Comparison of ENCODE assay signal across 7 mouse cellular contexts in genomic region chr6:70823277-70823676, GRCm38 (mm10). TPM values are rescaled to one million over a fixed set of nuclear protein-coding genes. Genes with fewer than 3 reads are reported as not detected.
A peak's percentile ranks its signal among the peaks of the same experiment; 100 is the strongest.
DNase-seq lines count a peak whose midpoint lies in the region; ATAC-seq and TF ChIP-seq lines count a peak whose summit lies in the region.
"Not testable (repeated sequence)": the region's sequence is repeated elsewhere in the genome, so short reads cannot be mapped to it uniquely, and the experiment has no call there.

No protein-coding gene starts in this region.

- not testable (repeated sequence) for TF ChIP-seq POLR2A in MEL (IDR thresholded peaks at IDR 0.05; ENCODE audit: control insufficient read depth in 1 of 2, insufficient read depth in 1 of 2, low read depth in 1 of 2, low read length in 2 of 2, poor library complexity in 1 of 2); thymus, adult 2 months (IDR thresholded peaks at IDR 0.05; ENCODE audit: control insufficient read depth, extremely low read depth, insufficient read depth, low read length, poor library complexity)

- not testable (repeated sequence) for ATAC-seq in heart, embryonic 13.5 days (ENCODE audit: extremely low read depth, insufficient number of reproducible peaks, low FRiP score, low TSS enrichment); liver, embryonic 12.5 days

- H3K79me2 ChIP-seq in MEL (ENCODE audit: control insufficient read depth, insufficient read depth, low read length, poor library complexity): not testable (repeated sequence)

- peak; percentile 9 for DNase-seq in CD4-positive helper T cell, adult 2 months (ENCODE audit: low read depth, low spot score)
- DNase-seq in MEL (ENCODE audit: low read depth, low spot score); thymus, adult 2 months: not testable (repeated sequence)
- DNase-seq in heart, embryonic 10.5 days (ENCODE audit: low spot score): peak; percentile 51
- DNase-seq in induced T-regulatory cell, adult 2 months (ENCODE audit: low read depth): peak; percentile 36

- H3K27ac ChIP-seq in MEL (ENCODE audit: control insufficient read depth, low read depth, low read length); liver, embryonic 12.5 days: not testable (repeated sequence)
- H3K27ac ChIP-seq in heart, embryonic 10.5 days: 0 out of 2 replicates have a peak overlapping the region, but pooled peaks have one; percentile 42
- peak overlapping the region; percentile 78 for H3K27ac ChIP-seq in heart, embryonic 13.5 days (replicated peaks)
- peak overlapping the region; percentile 81 for H3K27ac ChIP-seq in thymus, adult 2 months (ENCODE audit: control insufficient read depth, insufficient read depth, low read length)

- not testable (repeated sequence) for H3K9ac ChIP-seq in MEL (ENCODE audit: control insufficient read depth, low read depth, low read length, poor library complexity, severe bottlenecking); heart, embryonic 13.5 days; liver, embryonic 12.5 days

- TF ChIP-seq CTCF in MEL (IDR thresholded peaks at IDR 0.05 in 2 of 3, conservative IDR thresholded peaks at IDR 0.05 in 1 of 3; ENCODE audit: control insufficient read depth in 1 of 3, insufficient read depth in 1 of 3, low read depth in 2 of 3, low read length in 3 of 3, poor library complexity in 1 of 3, severe bottlenecking in 1 of 3); thymus, adult 2 months (IDR thresholded peaks at IDR 0.05; ENCODE audit: borderline replicate concordance, control insufficient read depth, extremely low read depth, insufficient read depth, low read length, poor library complexity): not testable (repeated sequence)

- not testable (repeated sequence) for H3K36me3 ChIP-seq in MEL (ENCODE audit: control insufficient read depth in 1 of 2, insufficient read depth in 2 of 2, low read length in 2 of 2); heart, embryonic 10.5 days; heart, embryonic 13.5 days; liver, embryonic 12.5 days; thymus, adult 2 months (ENCODE audit: control insufficient read depth, insufficient read depth, low read length)

- H3K9me3 ChIP-seq in MEL (replicated peaks; ENCODE audit: insufficient read depth, low read length); heart, embryonic 10.5 days; heart, embryonic 13.5 days; liver, embryonic 12.5 days (replicated peaks): not testable (repeated sequence)

- not testable (repeated sequence) for TF ChIP-seq RAD21 in MEL (IDR thresholded peaks at IDR 0.05; ENCODE audit: low read depth, low read length)

- not testable (repeated sequence) for H3K4me3 ChIP-seq in MEL (ENCODE audit: control insufficient read depth in 1 of 2, insufficient read depth in 1 of 2, low read depth in 2 of 2, low read length in 2 of 2); heart, embryonic 10.5 days; heart, embryonic 13.5 days; liver, embryonic 12.5 days; thymus, adult 2 months (ENCODE audit: control insufficient read depth, insufficient read depth, low read length)

- TF ChIP-seq EP300 in MEL (IDR thresholded peaks at IDR 0.05; ENCODE audit: low read depth in 1 of 2, low read length in 2 of 2): not testable (repeated sequence)

- not testable (repeated sequence) for H3K27me3 ChIP-seq in MEL (ENCODE audit: control insufficient read depth in 1 of 2, insufficient read depth in 2 of 2, low read length in 2 of 2); heart, embryonic 10.5 days (ENCODE audit: insufficient read depth, poor library complexity, severe bottlenecking); heart, embryonic 13.5 days (replicated peaks); liver, embryonic 12.5 days (replicated peaks); thymus, adult 2 months (ENCODE audit: control insufficient read depth, insufficient read depth, low read length)

- 77% methylated on average over 4 of the region's 4 CpGs for WGBS in heart, embryonic 10.5 days
- WGBS in heart, embryonic 13.5 days: 78% methylated on average over 4 of the region's 4 CpGs
- 87% methylated on average over 4 of the region's 4 CpGs for WGBS in liver, embryonic 12.5 days (ENCODE audit: insufficient replicate concordance)
- WGBS in thymus, adult 2 months: 88% methylated on average over 4 of the region's 4 CpGs

- not testable (repeated sequence) for H3K4me2 ChIP-seq in heart, embryonic 13.5 days
- H3K4me2 ChIP-seq in liver, embryonic 12.5 days: 0 out of 2 replicates have a peak overlapping the region, but pooled peaks have one; percentile 89

- H3K4me1 ChIP-seq in MEL (ENCODE audit: control insufficient read depth in 1 of 2, insufficient read depth in 2 of 2, low read length in 2 of 2): peaks cover 9 to 11% of the 10 kb centered on the region in 2 experiments
- H3K4me1 ChIP-seq in heart, embryonic 10.5 days: peaks cover 17% of the 10 kb centered on the region
- peaks cover 32% of the 10 kb centered on the region for H3K4me1 ChIP-seq in heart, embryonic 13.5 days
- H3K4me1 ChIP-seq in liver, embryonic 12.5 days: peaks cover 34% of the 10 kb centered on the region
- H3K4me1 ChIP-seq in thymus, adult 2 months (replicated peaks; ENCODE audit: control insufficient read depth, insufficient read depth, low read length): peaks cover 38% of the 10 kb centered on the region

TF ChIP-seq in MEL, 35 proteins besides CTCF, POLR2A, EP300 and RAD21:
- TF ChIP-seq TBP (IDR thresholded peaks at IDR 0.05; ENCODE audit: low read depth, low read length): peak; percentile 77

RNA-seq across cellular contexts. Expression of gene Eif2ak3, which starts 21.0 kb away (rescaled TPM):
- total RNA-seq in MEL (2012; rRNA removed): 9.0 and 9.1 TPM in 2 replicates
- 1 to 10 TPM in 1 of 2 experiments, not detected in 1; 9.9 TPM for polyA plus RNA-seq in MEL (2012; ENCODE audit: insufficient read depth in 1 of 2, insufficient read length in 2 of 2, low read depth in 1 of 2, low replicate concordance in 2 of 2, missing spikeins in 1 of 2)
- 7.3 and 8.2 TPM in 2 replicates for polyA plus RNA-seq in heart, embryonic 10.5 days (2016; fragmentation: Nextera tagmentation; extraction: Ambion mirVana)
- 5.7 and 6.0 TPM in 2 replicates for polyA plus RNA-seq in heart, embryonic 13.5 days (2015; fragmentation: Nextera tagmentation; extraction: Ambion mirVana)
- 5.2 and 6.2 TPM in 2 replicates for polyA plus RNA-seq in liver, embryonic 12.5 days (2016; fragmentation: Nextera tagmentation; extraction: Ambion mirVana)
- 25.9 and 33.0 TPM in 2 replicates for polyA plus RNA-seq in thymus, adult 2 months (2012; rRNA removed)

RNA-seq across cellular contexts. Expression of gene Rpia, which starts 31.2 kb away (rescaled TPM):
- total RNA-seq in MEL (2012; rRNA removed): 188 and 238 TPM in 2 replicates
- polyA plus RNA-seq in MEL (2012; ENCODE audit: insufficient read depth in 1 of 2, insufficient read length in 2 of 2, low read depth in 1 of 2, low replicate concordance in 2 of 2, missing spikeins in 1 of 2): 100 to 1,000 TPM in 1 of 2 experiments, 10 to 100 TPM in 1; 93.4 to 180 TPM
- 1.2 and 1.6 TPM in 2 replicates for polyA plus RNA-seq in heart, embryonic 10.5 days (2016; fragmentation: Nextera tagmentation; extraction: Ambion mirVana)
- polyA plus RNA-seq in heart, embryonic 13.5 days (2015; fragmentation: Nextera tagmentation; extraction: Ambion mirVana): 1.0 and 1.1 TPM in 2 replicates
- polyA plus RNA-seq in liver, embryonic 12.5 days (2016; fragmentation: Nextera tagmentation; extraction: Ambion mirVana): 4.5 and 5.1 TPM in 2 replicates
- polyA plus RNA-seq in thymus, adult 2 months (2012; rRNA removed): 15.7 and 20.0 TPM in 2 replicates
